Mouse (Mus musculus) ES-Bruce4 (cell line): ENCODE data around the gene Ramp1. TPM values are rescaled to one million over a fixed set of nuclear protein-coding genes. Genes with fewer than 3 reads are reported as not detected.

ENCODE experiments used
- H3K27ac ChIP-seq: 2 replicates; pipeline ENCODE4 v1.5.1; 2012; ENCODE audit warnings: low read length, inconsistent platforms; ENCODE audit not compliant: insufficient read depth
- H3K27me3 ChIP-seq: 2 replicates; pipeline ENCODE4 v1.6.1; 2012; ENCODE audit warnings: mild to moderate bottlenecking, low read length, inconsistent platforms; ENCODE audit not compliant: control insufficient read depth, poor library complexity, insufficient read depth, severe bottlenecking
- H3K36me3 ChIP-seq: 2 replicates; pipeline ENCODE4 v1.6.1; 2012; ENCODE audit warnings: inconsistent platforms, mild to moderate bottlenecking, low read length, moderate library complexity; ENCODE audit not compliant: control insufficient read depth, poor library complexity, insufficient read depth, severe bottlenecking
- H3K4me1 ChIP-seq: one replicate; pipeline ENCODE4 v1.8.1; 2011; ENCODE audit warnings: low read length; ENCODE audit not compliant: control insufficient read depth, insufficient read depth
- H3K4me3 ChIP-seq: 2 replicates; pipeline ENCODE4 v1.5.1; 2011; ENCODE audit warnings: low read depth, mild to moderate bottlenecking, low read length
- H3K9ac ChIP-seq: 2 replicates; pipeline ENCODE4 v1.6.1; 2012; ENCODE audit warnings: low read depth, mild to moderate bottlenecking, inconsistent platforms; ENCODE audit not compliant: poor library complexity, severe bottlenecking
- H3K9me3 ChIP-seq: replicated peaks from 2 replicates; pipeline ENCODE4 v1.6.1; 2012; ENCODE audit warnings: mild to moderate bottlenecking, low read length, inconsistent platforms; ENCODE audit not compliant: control insufficient read depth, poor library complexity, insufficient read depth, severe bottlenecking
- CTCF ChIP-seq: IDR thresholded peaks from one replicate; pipeline ENCODE4 v1.8.1; 2011; ENCODE audit warnings: low read depth, low read length
- EP300 ChIP-seq: IDR thresholded peaks from 2 replicates; pipeline ENCODE4 v1.6.1; 2011; ENCODE audit warnings: low read depth, low read length; ENCODE audit not compliant: insufficient read depth
- POLR2A ChIP-seq: IDR thresholded peaks from one replicate; pipeline ENCODE4 v1.8.1; 2011; ENCODE audit warnings: low read length; ENCODE audit not compliant: insufficient read depth
- polyA plus RNA-seq: library from polyadenylated mRNA; stranded (reverse); fragments of >200 nt; gene quantifications from 2 replicates; pipeline ENCODE4 v1.2.4, GENCODE M21; 2011; ENCODE audit warnings: low read depth; ENCODE audit not compliant: missing spikeins, insufficient read depth, insufficient read length

The Ramp1 gene
- polyA plus RNA-seq, 1 experiment, result 0.69 TPM

GRCm38 (mm10) chr1:91211099-91211498, 31.5 kb downstream of the Ramp1 start:
- TF ChIP-seq CTCF, result peak; percentile 68
- TF ChIP-seq EP300, result no peak
- no peak for TF ChIP-seq POLR2A
- H3K36me3 ChIP-seq, result no peaks in the 10 kb centered on the region
- no peak overlapping the region for H3K4me3 ChIP-seq
- H3K9me3 ChIP-seq, result no peaks in the 10 kb centered on the region
- no peaks in the 10 kb centered on the region for H3K27me3 ChIP-seq
- no peaks in the 10 kb centered on the region for H3K4me1 ChIP-seq
- H3K9ac ChIP-seq, result no peak overlapping the region
- H3K27ac ChIP-seq, result no peak overlapping the region

GRCm38 (mm10) chr1:91211591-91212008, 32.0 kb downstream of the Ramp1 start:
- H3K4me3 ChIP-seq, result no peak overlapping the region
- H3K36me3 ChIP-seq, result no peaks in the 10 kb centered on the region
- H3K27ac ChIP-seq, result no peak overlapping the region
- H3K9me3 ChIP-seq, result no peaks in the 10 kb centered on the region
- TF ChIP-seq CTCF (no peak), POLR2A (no peak), EP300 (no peak)
- no peaks in the 10 kb centered on the region for H3K4me1 ChIP-seq
- H3K9ac ChIP-seq, result no peak overlapping the region
- no peaks in the 10 kb centered on the region for H3K27me3 ChIP-seq

- Histone ChIP-seq H3K4me3 (no peak overlapping the region), H3K36me3 (no peaks in the 10 kb centered on the region), H3K9ac (no peak overlapping the region), H3K27me3 (no peaks in the 10 kb centered on the region), H3K4me1 (no peaks in the 10 kb centered on the region), H3K27ac (no peak overlapping the region), H3K9me3 (no peaks in the 10 kb centered on the region)
- TF ChIP-seq CTCF, result no peak
- TF ChIP-seq EP300, result no peak
- no peak for TF ChIP-seq POLR2A
These were observed 35.6 kb downstream of the Ramp1 start for GRCm38 (mm10) chr1:91215264-91215663.

- TF ChIP-seq POLR2A, result no peak
- TF ChIP-seq CTCF, result no peak
- TF ChIP-seq EP300, result no peak
- H3K36me3 ChIP-seq, result no peaks in the 10 kb centered on the region
- no peak overlapping the region for H3K9ac ChIP-seq
- no peak overlapping the region for H3K4me3 ChIP-seq
- no peaks in the 10 kb centered on the region for H3K9me3 ChIP-seq
- H3K27ac ChIP-seq, result no peak overlapping the region
- H3K27me3 ChIP-seq, result no peaks in the 10 kb centered on the region
- no peaks in the 10 kb centered on the region for H3K4me1 ChIP-seq
These were observed 36.4 kb downstream of the Ramp1 start for GRCm38 (mm10) chr1:91215981-91216380.

- no peak for TF ChIP-seq EP300
- TF ChIP-seq POLR2A, result no peak
- no peak for TF ChIP-seq CTCF
- Histone ChIP-seq H3K27me3 (no peaks in the 10 kb centered on the region), H3K4me1 (no peaks in the 10 kb centered on the region), H3K27ac (no peak overlapping the region), H3K9ac (no peak overlapping the region), H3K9me3 (no peaks in the 10 kb centered on the region), H3K4me3 (no peak overlapping the region), H3K36me3 (no peaks in the 10 kb centered on the region)
These were observed 37.1 kb downstream of the Ramp1 start for GRCm38 (mm10) chr1:91216504-91217267.

- TF ChIP-seq EP300, result no peak
- TF ChIP-seq CTCF, result no peak
- TF ChIP-seq POLR2A, result no peak
These were observed 40.2 kb downstream of the Ramp1 start for GRCm38 (mm10) chr1:91219641-91220321.

More at GRCm38 (mm10) chr1:91219641-91220321, 40.2 kb downstream of the Ramp1 start:
- Histone ChIP-seq H3K27ac (no peak overlapping the region), H3K9me3 (no peaks in the 10 kb centered on the region), H3K36me3 (no peaks in the 10 kb centered on the region), H3K4me3 (no peak overlapping the region), H3K27me3 (no peaks in the 10 kb centered on the region), H3K9ac (no peak overlapping the region), H3K4me1 (no peaks in the 10 kb centered on the region)
